Mouse (Mus musculus): ENCODE results near the gene Lrsam1. TPM values are rescaled to one million over a fixed set of nuclear protein-coding genes. Genes with fewer than 3 reads are reported as not detected.

The Lrsam1 gene
- polyA plus RNA-seq, 1 experiment from 2014 or later: 3.3 TPM

Other genes with a start within 250 kb of the Lrsam1 start
- gene Cdk9, start 248.5 kb downstream of the Lrsam1 start, polyA plus RNA-seq (2015; fragmentation: Nextera tagmentation; extraction: Ambion mirVana): 125 and 146 TPM in 2 replicates
- 20.7 and 23.4 TPM in 2 replicates for gene Sh2d3c, start 240.6 kb downstream of the Lrsam1 start, polyA plus RNA-seq (2015; fragmentation: Nextera tagmentation; extraction: Ambion mirVana)
- 0.26 and 0.44 TPM in 2 replicates for gene 6330409D20Rik, start 220.6 kb downstream of the Lrsam1 start, polyA plus RNA-seq (2015; fragmentation: Nextera tagmentation; extraction: Ambion mirVana)
- gene Tor2a, start 204.4 kb downstream of the Lrsam1 start, polyA plus RNA-seq (2015; fragmentation: Nextera tagmentation; extraction: Ambion mirVana): 86.3 and 91.9 TPM in 2 replicates
- 0.69 and 0.95 TPM in 2 replicates for gene Ttc16, start 186.0 kb downstream of the Lrsam1 start, polyA plus RNA-seq (2015; fragmentation: Nextera tagmentation; extraction: Ambion mirVana)
- 25.7 and 26.5 TPM in 2 replicates for gene Ptrh1, start 185.8 kb downstream of the Lrsam1 start, polyA plus RNA-seq (2015; fragmentation: Nextera tagmentation; extraction: Ambion mirVana)
- 4.4 and 4.7 TPM in 2 replicates for gene Cfap157, start 177.2 kb downstream of the Lrsam1 start, polyA plus RNA-seq (2015; fragmentation: Nextera tagmentation; extraction: Ambion mirVana)
- 6.0 and 7.0 TPM in 2 replicates for gene Stxbp1, start 114.4 kb downstream of the Lrsam1 start, polyA plus RNA-seq (2015; fragmentation: Nextera tagmentation; extraction: Ambion mirVana)
- gene Fam129b, start 85.5 kb downstream of the Lrsam1 start, polyA plus RNA-seq (2015; fragmentation: Nextera tagmentation; extraction: Ambion mirVana): 10.9 and 12.4 TPM in 2 replicates
- 269 and 272 TPM in 2 replicates for gene Rpl12, start 55 bp downstream of the Lrsam1 start, polyA plus RNA-seq (2015; fragmentation: Nextera tagmentation; extraction: Ambion mirVana)
- 13.1 and 13.6 TPM in 2 replicates for gene Slc2a8, start 20.5 kb upstream of the Lrsam1 start, polyA plus RNA-seq (2015; fragmentation: Nextera tagmentation; extraction: Ambion mirVana)
- 0.81 and 1.0 TPM in 2 replicates for gene Garnl3, start 170.0 kb upstream of the Lrsam1 start, polyA plus RNA-seq (2015; fragmentation: Nextera tagmentation; extraction: Ambion mirVana)

All from thymus, postnatal 0 days (tissue).